Mouse (Mus musculus) forebrain, embryonic 11.5 days (tissue): ENCODE measurements at regions not wholly inside any gene's neighbourhood (a gene's known extent, or its start where the extent isn't known, plus 50 kb on each side); places are given as distances from the start of the nearest gene placed in this dataset.

Experiments used
- ATAC-seq: fragments of 200-750 bp; cut with Nextera tagmentation; replicated peaks from 2 replicates; pipeline ENCODE4 v1.8.0; 2017; ENCODE audit warnings: moderate TSS enrichment; ENCODE audit not compliant: low FRiP score
- DNase-seq: peaks from one replicate; pipeline ENCODE4 v3.0.0-alpha.2; 2017; ENCODE audit warnings: low spot score
- H3K27ac ChIP-seq: fragments of 300-500 bp; sonication (generic); 2 replicates; pipeline ENCODE4 v1.5.1; 2014; ENCODE audit warnings: low read depth, low read length
- H3K27me3 ChIP-seq: fragments of 300-500 bp; sonication (generic); 2 replicates; pipeline ENCODE4 v1.6.1; 2014; ENCODE audit warnings: mild to moderate bottlenecking, low read length, mixed read lengths; ENCODE audit not compliant: control insufficient read depth, insufficient read depth
- H3K36me3 ChIP-seq: fragments of 300-500 bp; sonication (generic); 2 replicates; pipeline ENCODE4 v1.6.1; 2014; ENCODE audit warnings: mild to moderate bottlenecking, low read length, moderate library complexity, mixed read lengths; ENCODE audit not compliant: control insufficient read depth, insufficient read depth
- H3K4me1 ChIP-seq: fragments of 300-500 bp; sonication (generic); replicated peaks from 2 replicates; pipeline ENCODE4 v1.6.1; 2014; ENCODE audit warnings: low read length, mixed read lengths; ENCODE audit not compliant: control insufficient read depth, insufficient read depth
- H3K4me2 ChIP-seq: fragments of 300-500 bp; sonication (generic); 2 replicates; pipeline ENCODE4 v1.6.1; 2014; ENCODE audit warnings: low read depth, mild to moderate bottlenecking, low read length, moderate library complexity, mixed read lengths; ENCODE audit not compliant: severe bottlenecking
- H3K4me3 ChIP-seq: fragments of 300-500 bp; sonication (generic); 2 replicates; pipeline ENCODE4 v1.5.1; 2014; ENCODE audit warnings: low read depth, low read length
- H3K9ac ChIP-seq: fragments of 300-500 bp; sonication (generic); 2 replicates; pipeline ENCODE4 v1.6.1; 2014; ENCODE audit warnings: low read length
- H3K9me3 ChIP-seq: fragments of 300-500 bp; sonication (generic); 2 replicates; pipeline ENCODE4 v1.6.1; 2016; ENCODE audit warnings: low read length, mixed read lengths; ENCODE audit not compliant: control insufficient read depth
- WGBS: fragments of 180-500 bp; shearing (Covaris S2); extraction: QIAGEN DNeasy Blood & Tissue Kit; methylation state at CpG from one replicate; pipeline ENCODE4 v1.1.7; 2014; 5-methylcytosine and 5-hydroxymethylcytosine counted together

DNA sequence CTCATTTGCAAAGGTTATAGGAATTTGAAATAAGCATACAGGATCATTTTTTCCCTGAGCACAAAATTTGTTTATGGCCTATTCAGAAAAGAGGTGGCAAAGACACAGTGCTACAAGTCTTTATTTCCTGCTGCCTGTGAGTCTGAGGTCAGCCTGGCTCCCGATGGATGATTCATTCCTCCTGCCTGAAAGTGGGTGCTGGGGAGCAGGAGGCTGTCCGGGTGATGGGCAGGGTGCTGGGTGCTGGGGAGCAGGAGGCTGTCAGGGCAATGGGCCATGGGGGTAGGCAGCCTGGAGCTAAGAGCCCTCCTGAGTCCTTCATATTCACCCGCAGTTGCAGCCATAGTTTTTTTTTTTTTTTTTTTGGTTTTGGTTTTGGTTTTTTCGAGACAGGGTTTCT is 67.1 kb upstream of the Tbca start:
- Histone ChIP-seq H3K36me3 (no peaks in the 10 kb centered on the region), H3K4me2 (no peak overlapping the region), H3K9me3 (no peaks in the 10 kb centered on the region), H3K27ac (no peak overlapping the region), H3K9ac (no peak overlapping the region), H3K4me3 (no peak overlapping the region), H3K27me3 (no peaks in the 10 kb centered on the region), H3K4me1 (no peaks in the 10 kb centered on the region)
- no peak for DNase-seq
- no peak for ATAC-seq
- WGBS, result 91% methylated on average over 3 of the region's 4 CpGs
